Mouse (Mus musculus) embryonic facial prominence, embryonic 15.5 days (tissue): ENCODE measurements around the gene Cd2. TPM values are rescaled to one million over a fixed set of nuclear protein-coding genes. Genes with fewer than 3 reads are reported as not detected.

Experiments
- ATAC-seq: fragments of 200-750 bp; cut with Nextera tagmentation; 2 replicates; pipeline ENCODE4 v1.8.0; 2017; ENCODE audit warnings: low read depth, moderate TSS enrichment; ENCODE audit not compliant: insufficient number of reproducible peaks, low FRiP score, low TSS enrichment
- H3K27ac ChIP-seq: fragments of 300-500 bp; sonication (generic); replicated peaks from 2 replicates; pipeline ENCODE4 v1.5.1; 2015; ENCODE audit warnings: mild to moderate bottlenecking, inconsistent platforms
- H3K27me3 ChIP-seq: fragments of 300-500 bp; sonication (generic); 2 replicates; pipeline ENCODE4 v1.6.1; 2015; ENCODE audit warnings: inconsistent platforms
- H3K36me3 ChIP-seq: fragments of 300-500 bp; sonication (generic); 2 replicates; pipeline ENCODE4 v1.6.1; 2015; ENCODE audit warnings: mild to moderate bottlenecking, inconsistent platforms
- H3K4me1 ChIP-seq: fragments of 300-500 bp; sonication (generic); 2 replicates; pipeline ENCODE4 v1.6.1; 2015; ENCODE audit warnings: inconsistent platforms
- H3K4me2 ChIP-seq: fragments of 300-500 bp; sonication (generic); replicated peaks from 2 replicates; pipeline ENCODE4 v1.6.1; 2015; ENCODE audit warnings: mild to moderate bottlenecking, inconsistent platforms
- H3K4me3 ChIP-seq: fragments of 300-500 bp; sonication (generic); replicated peaks from 2 replicates; pipeline ENCODE4 v1.5.1; 2015; ENCODE audit warnings: mild to moderate bottlenecking, inconsistent platforms
- H3K9ac ChIP-seq: fragments of 300-500 bp; sonication (generic); 2 replicates; pipeline ENCODE4 v1.6.1; 2015; ENCODE audit warnings: inconsistent platforms
- H3K9me3 ChIP-seq: fragments of 300-500 bp; sonication (generic); replicated peaks from 2 replicates; pipeline ENCODE4 v1.6.1; 2016; ENCODE audit warnings: inconsistent platforms
- WGBS: fragments of 180-500 bp; shearing (Covaris S2); methylation state at CpG from one replicate; pipeline ENCODE4 v1.1.7; 2015; 5-methylcytosine and 5-hydroxymethylcytosine counted together
- polyA plus RNA-seq: library from polyadenylated mRNA; unstranded; fragments of >200 nt; fragmentation: Nextera tagmentation; extraction: Ambion mirVana; gene quantifications from 2 replicates; pipeline ENCODE4 v1.2.1, GENCODE M21; 2015

Cd2 gene
- polyA plus RNA-seq, 1 experiment from 2014 or later = 0.24 TPM

DNA sequence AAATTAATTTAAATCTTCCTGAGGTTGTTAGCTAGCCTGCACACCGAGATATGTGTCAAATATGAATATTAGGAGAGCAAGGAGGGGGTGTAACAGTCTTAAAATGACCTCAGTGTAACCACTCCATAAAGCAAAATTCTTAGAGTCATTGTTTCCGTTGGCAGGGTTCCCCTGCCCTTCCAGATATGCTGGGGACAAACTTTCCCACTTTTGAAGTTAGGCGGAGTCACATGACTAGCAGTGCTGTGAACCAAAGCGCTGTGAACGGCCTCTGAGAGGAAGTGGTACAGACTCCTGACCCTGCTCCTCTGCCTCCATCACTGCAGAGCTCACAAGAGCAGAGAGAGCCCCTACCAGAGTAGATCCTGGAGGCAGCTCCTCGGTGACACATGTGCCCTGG lies 49.0 kb downstream of the Cd2 start:
- Histone ChIP-seq H3K4me2 (no peak overlapping the region), H3K4me3 (no peak overlapping the region), H3K27me3 (no peaks in the 10 kb centered on the region), H3K36me3 (no peaks in the 10 kb centered on the region), H3K9me3 (no peaks in the 10 kb centered on the region), H3K27ac (no peak overlapping the region), H3K4me1 (no peaks in the 10 kb centered on the region; the same call in 1 of the 2 replicates), H3K9ac (no peak overlapping the region)
- ATAC-seq = no peak
- WGBS = 86% methylated on average over 6 of the region's 6 CpGs

DNA sequence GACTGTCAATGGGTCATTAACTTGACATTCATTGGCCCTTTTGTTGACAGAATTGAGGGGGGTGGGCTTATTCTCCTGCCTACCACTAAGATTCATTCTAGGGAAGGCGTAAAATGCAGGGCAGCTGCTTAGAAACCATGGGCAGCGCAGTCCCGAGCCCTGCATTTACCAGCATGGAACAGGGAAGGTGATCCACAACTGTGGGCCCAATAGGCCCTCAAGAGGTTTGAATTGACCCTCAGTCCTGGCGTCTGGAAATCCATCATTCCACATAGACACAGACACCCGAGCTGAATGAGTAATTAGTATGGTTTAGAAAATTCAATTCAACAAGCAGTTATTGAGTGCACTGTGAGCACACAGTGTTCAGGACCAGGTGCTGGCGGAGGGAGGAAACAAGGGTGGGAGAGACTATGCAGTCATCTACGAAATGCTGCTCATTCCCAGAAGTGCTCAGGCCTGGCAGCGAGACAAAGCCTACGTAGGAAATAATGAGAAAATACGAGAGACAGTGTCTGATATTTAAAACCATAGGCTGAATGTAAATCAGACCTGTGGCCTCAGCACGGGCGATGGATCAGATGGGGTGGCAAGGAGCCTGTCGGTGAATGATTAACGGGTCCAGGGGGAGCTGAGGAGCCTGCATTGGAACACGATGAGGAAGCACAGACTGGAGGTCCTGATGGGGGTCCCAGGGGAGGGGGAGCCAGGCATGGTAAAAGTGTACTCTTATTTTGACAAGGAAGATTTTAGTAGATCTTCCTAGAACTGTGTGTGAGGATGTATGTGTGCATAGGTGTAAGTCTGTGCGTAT lies 50.5 kb downstream of the Cd2 start:
- ATAC-seq = no peak
- WGBS = 55% methylated on average over 16 of the region's 16 CpGs
- no peaks in the 10 kb centered on the region for H3K9me3 ChIP-seq
- no peaks in the 10 kb centered on the region for H3K27me3 ChIP-seq
- no peak overlapping the region for H3K9ac ChIP-seq
- no peak overlapping the region for H3K4me2 ChIP-seq
- H3K36me3 ChIP-seq = no peaks in the 10 kb centered on the region
- H3K4me1 ChIP-seq = no peaks in the 10 kb centered on the region; the same call in 1 of the 2 replicates
- no peak overlapping the region for H3K27ac ChIP-seq
- H3K4me3 ChIP-seq = no peak overlapping the region

DNA sequence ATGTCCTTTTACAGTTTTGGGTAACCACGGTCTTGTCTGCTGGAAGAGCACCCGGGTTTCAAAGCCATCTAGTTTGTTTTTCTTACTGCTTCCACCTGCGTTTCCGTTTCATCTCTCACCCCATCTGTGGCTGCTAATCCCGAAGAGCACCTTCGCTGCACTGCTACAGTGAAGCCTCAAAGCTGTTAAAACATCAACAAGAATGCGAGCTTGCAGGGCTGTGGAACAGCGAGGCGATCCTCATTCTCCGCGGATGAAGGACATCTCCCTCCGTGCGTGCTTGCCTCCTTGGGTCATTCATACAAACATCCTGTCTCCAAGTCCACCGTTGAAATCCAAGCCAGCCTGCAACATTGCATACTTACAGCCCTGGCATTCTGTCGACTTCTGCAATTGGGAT lies 51.5 kb downstream of the Cd2 start:
- H3K9ac ChIP-seq = no peak overlapping the region

DNA sequence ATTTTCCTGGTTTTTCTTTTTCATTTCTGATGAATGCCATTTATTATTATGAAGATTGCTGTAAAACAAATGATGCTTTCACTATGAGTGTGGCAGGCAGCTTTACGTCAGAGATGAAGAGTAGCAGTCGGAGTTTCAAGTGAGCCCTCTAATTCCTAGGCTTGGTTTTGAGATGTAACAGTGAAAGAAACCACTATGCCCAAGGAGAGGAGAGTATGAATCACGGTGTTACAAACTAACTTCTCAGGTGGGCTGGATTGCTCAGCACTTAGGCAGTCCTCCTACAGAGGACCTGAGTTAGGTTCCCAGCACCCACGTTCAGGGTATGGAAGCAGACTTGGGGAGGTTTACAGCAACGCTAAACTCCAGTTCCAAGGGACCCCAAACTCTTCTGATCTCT lies 52.4 kb downstream of the Cd2 start:
- ATAC-seq = no peak
- H3K27ac ChIP-seq = no peak overlapping the region
- no peaks in the 10 kb centered on the region for H3K27me3 ChIP-seq
- H3K4me3 ChIP-seq = no peak overlapping the region
- no peaks in the 10 kb centered on the region; the same call in 1 of the 2 replicates for H3K4me1 ChIP-seq
- no peak overlapping the region for H3K4me2 ChIP-seq
- WGBS = 89% methylated on average over 5 of the region's 5 CpGs
- no peaks in the 10 kb centered on the region for H3K36me3 ChIP-seq
- no peaks in the 10 kb centered on the region for H3K9me3 ChIP-seq
- H3K9ac ChIP-seq = no peak overlapping the region

More for the DNA sequence above, 51.5 kb downstream of the Cd2 start:
- H3K4me2 ChIP-seq = no peak overlapping the region
- H3K27me3 ChIP-seq = no peaks in the 10 kb centered on the region
- H3K4me1 ChIP-seq = no peaks in the 10 kb centered on the region; the same call in 1 of the 2 replicates
- H3K9me3 ChIP-seq = no peaks in the 10 kb centered on the region
- WGBS = 49% methylated on average over 15 of the region's 15 CpGs
- H3K27ac ChIP-seq = no peak overlapping the region
- H3K4me3 ChIP-seq = no peak overlapping the region
- no peaks in the 10 kb centered on the region for H3K36me3 ChIP-seq
- ATAC-seq = no peak

DNA sequence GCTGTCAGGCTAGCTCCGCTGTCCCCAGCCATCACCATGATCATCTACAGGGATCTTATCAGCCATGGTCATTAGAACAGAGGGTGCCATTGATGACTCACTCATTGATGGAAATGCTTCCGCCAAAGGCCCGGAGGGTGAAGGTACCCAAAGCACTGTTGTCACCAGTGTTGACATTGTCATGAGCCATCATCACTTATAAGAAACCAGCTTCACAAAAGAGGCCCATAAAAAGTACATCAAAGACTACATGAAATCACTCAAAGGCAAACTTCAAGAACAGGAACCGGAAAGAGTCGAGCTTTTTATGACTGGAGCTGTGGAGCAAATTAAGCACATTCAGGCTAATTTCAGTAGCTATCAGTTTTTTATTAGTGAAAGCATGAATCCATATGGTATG lies 54.3 kb downstream of the Cd2 start:
- no peak for ATAC-seq
- Histone ChIP-seq H3K27me3 (no peaks in the 10 kb centered on the region), H3K9me3 (no peaks in the 10 kb centered on the region), H3K36me3 (no peaks in the 10 kb centered on the region), H3K4me1 (no peaks in the 10 kb centered on the region; the same call in 1 of the 2 replicates), H3K4me3 (no peak overlapping the region), H3K4me2 (no peak overlapping the region), H3K9ac (no peak overlapping the region), H3K27ac (no peak overlapping the region)
- WGBS = 86% methylated on average over 5 of the region's 5 CpGs

DNA sequence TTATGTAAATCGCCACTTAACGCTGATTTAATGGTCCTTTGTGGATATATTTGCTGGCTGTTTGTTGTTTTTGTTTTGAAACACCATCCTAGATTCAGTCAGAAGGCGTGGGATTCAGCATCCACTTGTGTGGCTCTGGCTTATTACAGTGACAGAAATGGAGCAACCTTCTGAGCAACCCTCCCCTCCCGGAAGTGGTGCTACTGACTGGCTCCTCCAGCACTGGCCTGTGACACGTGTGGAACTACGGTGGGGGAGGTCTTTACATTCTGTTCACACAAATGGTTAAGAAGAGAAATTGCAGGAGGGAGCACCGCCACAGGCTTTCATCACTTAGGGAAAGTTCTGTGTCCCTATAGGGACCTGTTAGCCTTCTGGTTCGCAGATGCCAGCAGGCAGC lies 55.2 kb downstream of the Cd2 start:
- WGBS = 45% methylated on average over 8 of the region's 8 CpGs
- Histone ChIP-seq H3K4me1 (no peaks in the 10 kb centered on the region; the same call in 1 of the 2 replicates), H3K9me3 (no peaks in the 10 kb centered on the region), H3K27ac (no peak overlapping the region), H3K36me3 (no peaks in the 10 kb centered on the region), H3K4me2 (no peak overlapping the region), H3K27me3 (no peaks in the 10 kb centered on the region), H3K4me3 (no peak overlapping the region), H3K9ac (no peak overlapping the region)
- ATAC-seq = no peak

DNA sequence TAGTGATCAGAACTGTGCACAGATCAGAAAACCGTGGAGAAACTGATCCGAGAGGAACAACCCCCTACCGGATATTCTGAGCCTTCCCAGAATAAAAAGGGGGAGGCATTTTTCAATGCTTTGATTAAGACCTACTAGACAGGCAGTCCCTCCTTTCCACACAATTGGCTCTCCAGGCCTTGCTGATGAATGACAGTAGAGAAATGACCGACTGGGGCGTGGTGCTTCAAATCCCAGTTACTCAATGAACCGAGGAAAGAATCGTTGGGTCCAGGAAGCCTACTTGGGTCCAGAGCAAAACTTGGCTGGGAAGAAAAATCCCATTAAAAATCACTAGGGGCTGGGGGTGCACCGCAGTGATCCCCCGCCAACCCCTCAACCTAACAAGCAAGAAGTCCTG lies 57.5 kb downstream of the Cd2 start:
- no peak overlapping the region for H3K4me3 ChIP-seq
- no peak overlapping the region for H3K27ac ChIP-seq
- no peak for ATAC-seq
- no peaks in the 10 kb centered on the region for H3K27me3 ChIP-seq
- H3K4me2 ChIP-seq = no peak overlapping the region
- no peaks in the 10 kb centered on the region for H3K4me1 ChIP-seq
- no peaks in the 10 kb centered on the region for H3K9me3 ChIP-seq
- H3K9ac ChIP-seq = no peak overlapping the region
- WGBS = 73% methylated on average over 9 of the region's 9 CpGs
- H3K36me3 ChIP-seq = no peaks in the 10 kb centered on the region

DNA sequence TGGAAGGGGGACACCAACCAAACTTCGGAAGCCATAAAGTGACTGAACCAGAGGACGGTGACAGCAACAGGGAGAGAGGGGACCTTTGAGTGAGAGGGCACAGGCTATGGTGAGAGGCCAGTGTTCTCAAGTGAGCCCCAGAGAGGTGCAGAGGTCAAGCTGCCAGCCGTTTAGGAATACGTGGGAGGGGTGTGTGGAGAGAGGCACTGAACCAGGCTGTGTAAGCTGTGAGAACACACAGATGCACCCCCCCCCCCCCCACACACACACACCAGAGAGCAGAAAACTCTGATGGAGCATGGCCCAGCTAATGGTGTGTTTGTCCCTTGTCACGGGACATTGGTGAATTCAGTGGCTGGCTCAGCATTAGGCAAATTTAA lies 58.2 kb downstream of the Cd2 start:
- no peak for ATAC-seq
- H3K4me2 ChIP-seq = no peak overlapping the region
- no peaks in the 10 kb centered on the region for H3K9me3 ChIP-seq

DNA sequence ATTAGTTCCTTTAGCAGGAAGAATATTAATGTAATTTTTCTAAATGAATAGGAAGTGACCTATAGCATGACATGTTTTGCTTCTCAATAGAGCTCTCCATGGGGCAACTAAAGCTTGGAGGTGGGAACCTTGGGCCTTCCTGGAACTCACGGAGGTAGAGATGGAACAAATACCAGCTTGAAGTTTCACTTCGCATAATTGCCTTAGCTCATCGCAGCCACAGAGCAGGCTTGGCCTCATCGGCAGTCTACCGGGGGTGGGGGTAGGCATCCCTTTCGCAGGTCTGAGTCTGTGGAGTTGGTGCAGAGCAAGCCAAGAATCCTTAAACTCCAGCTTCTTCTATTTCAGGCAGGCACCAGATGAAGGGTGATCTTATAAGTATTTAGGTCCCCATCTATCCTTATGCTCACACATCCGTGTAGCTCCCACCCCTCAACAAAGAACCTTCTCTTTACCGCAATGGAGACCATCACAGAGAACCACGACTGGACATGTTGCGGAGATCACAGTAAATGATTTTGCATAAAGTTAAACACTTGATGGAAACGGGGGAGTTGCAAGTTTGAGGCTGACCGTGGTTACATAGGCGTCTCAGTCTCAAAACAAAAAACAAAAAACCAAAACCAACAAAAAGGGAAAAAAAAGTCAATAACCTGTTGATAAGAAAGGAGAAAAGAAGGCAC lies 58.7 kb downstream of the Cd2 start:
- no peaks in the 10 kb centered on the region for H3K4me1 ChIP-seq
- 80% methylated on average over 13 of the region's 13 CpGs for WGBS
- H3K9ac ChIP-seq = no peak overlapping the region
- ATAC-seq = no peak
- H3K27ac ChIP-seq = no peak overlapping the region
- H3K4me3 ChIP-seq = no peak overlapping the region
- H3K36me3 ChIP-seq = no peaks in the 10 kb centered on the region
- H3K9me3 ChIP-seq = no peaks in the 10 kb centered on the region
- no peak overlapping the region for H3K4me2 ChIP-seq
- no peaks in the 10 kb centered on the region for H3K27me3 ChIP-seq

More for the DNA sequence above, 58.2 kb downstream of the Cd2 start:
- Histone ChIP-seq H3K4me1 (no peaks in the 10 kb centered on the region), H3K27me3 (no peaks in the 10 kb centered on the region), H3K27ac (no peak overlapping the region), H3K36me3 (no peaks in the 10 kb centered on the region), H3K4me3 (no peak overlapping the region), H3K9ac (no peak overlapping the region)
- WGBS = 53% methylated on average over 5 of the region's 5 CpGs

DNA sequence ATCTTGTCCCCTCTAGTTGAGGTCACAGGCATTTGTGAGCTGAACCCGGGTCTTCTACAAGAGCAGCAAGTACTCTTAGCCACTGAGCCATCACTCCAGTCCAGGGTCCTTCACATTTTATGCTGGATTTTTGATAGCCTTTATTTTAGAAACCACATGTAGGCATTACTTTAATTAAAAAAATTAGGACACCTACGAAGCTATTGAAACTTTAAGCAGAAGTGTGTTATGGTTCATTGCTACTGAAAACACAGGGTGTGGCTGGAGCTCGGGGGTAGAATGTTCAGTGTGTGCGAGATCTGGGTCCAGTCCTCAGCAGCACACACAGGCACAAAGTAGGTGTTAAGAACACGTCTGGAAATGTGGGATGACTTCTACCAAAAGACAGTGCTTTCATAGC lies 59.7 kb downstream of the Cd2 start:
- no peaks in the 10 kb centered on the region for H3K4me1 ChIP-seq
- no peak overlapping the region for H3K4me2 ChIP-seq
- no peak overlapping the region for H3K9ac ChIP-seq
- H3K36me3 ChIP-seq = no peaks in the 10 kb centered on the region
- 75% methylated on average over 5 of the region's 5 CpGs for WGBS
- no peak for ATAC-seq
- no peak overlapping the region for H3K27ac ChIP-seq
- no peaks in the 10 kb centered on the region for H3K27me3 ChIP-seq
- H3K9me3 ChIP-seq = no peaks in the 10 kb centered on the region
- H3K4me3 ChIP-seq = no peak overlapping the region
